Mouse (Mus musculus) embryonic facial prominence, embryonic 12.5 days (tissue): ENCODE measurements at regions not wholly inside any gene's neighbourhood (a gene's known extent, or its start where the extent isn't known, plus 50 kb on each side); places are given as distances from the start of the nearest gene placed in this dataset.

Source experiments
- ATAC-seq: fragments of 200-750 bp; cut with Nextera tagmentation; 2 replicates; pipeline ENCODE4 v1.8.0; 2017; ENCODE audit not compliant: insufficient number of reproducible peaks, insufficient read depth, low FRiP score, low TSS enrichment
- H3K27ac ChIP-seq: fragments of 300-500 bp; sonication (generic); 2 replicates; pipeline ENCODE4 v1.5.1; 2016; ENCODE audit warnings: mild to moderate bottlenecking
- H3K27me3 ChIP-seq: fragments of 300-500 bp; sonication (generic); 2 replicates; pipeline ENCODE4 v1.6.1; 2016; ENCODE audit warnings: mild to moderate bottlenecking, moderate library complexity
- H3K36me3 ChIP-seq: fragments of 300-500 bp; sonication (generic); 2 replicates; pipeline ENCODE4 v1.6.1; 2016; ENCODE audit warnings: mild to moderate bottlenecking
- H3K4me1 ChIP-seq: fragments of 300-500 bp; sonication (generic); 2 replicates; pipeline ENCODE4 v1.6.1; 2016
- H3K4me2 ChIP-seq: fragments of 300-500 bp; sonication (generic); replicated peaks from 2 replicates; pipeline ENCODE4 v1.6.1; 2016; ENCODE audit warnings: mild to moderate bottlenecking, moderate library complexity
- H3K4me3 ChIP-seq: fragments of 300-500 bp; sonication (generic); 2 replicates; pipeline ENCODE4 v1.5.1; 2016; ENCODE audit warnings: mild to moderate bottlenecking
- H3K9ac ChIP-seq: fragments of 300-500 bp; sonication (generic); 2 replicates; pipeline ENCODE4 v1.6.1; 2016; ENCODE audit warnings: mild to moderate bottlenecking, moderate library complexity
- H3K9me3 ChIP-seq: fragments of 300-500 bp; sonication (generic); 2 replicates; pipeline ENCODE4 v1.6.1; 2016; ENCODE audit warnings: mild to moderate bottlenecking, moderate library complexity
- WGBS: fragments of 180-500 bp; shearing (Covaris S2); methylation state at CpG from one replicate; pipeline ENCODE4 v1.1.7; 2016; 5-methylcytosine and 5-hydroxymethylcytosine counted together

DNA sequence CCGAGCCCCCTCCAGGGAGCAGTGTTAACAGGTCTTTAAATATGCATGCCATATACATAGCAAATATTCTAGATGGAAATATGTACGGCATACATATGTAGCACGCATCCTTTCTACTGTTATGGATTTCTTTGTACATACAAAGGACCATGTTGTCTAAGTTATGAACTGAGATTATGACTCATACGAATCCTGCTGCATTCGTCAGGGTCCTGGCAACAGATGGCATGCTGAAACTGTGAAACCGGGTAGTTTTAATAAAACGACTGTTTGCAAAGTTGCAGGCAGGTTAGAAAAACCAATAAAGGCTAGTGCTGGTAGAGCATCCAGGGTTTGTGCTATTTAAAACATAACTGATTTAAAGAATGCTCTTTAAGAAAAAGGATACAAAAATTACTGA, 88.8 kb upstream of the Tlk1 start:
- Histone ChIP-seq H3K27me3 (no peaks in the 10 kb centered on the region), H3K9me3 (no peaks in the 10 kb centered on the region), H3K27ac (no peak overlapping the region), H3K4me1 (peaks cover 9% of the 10 kb centered on the region; the same call in 1 of the 2 replicates), H3K4me2 (no peak overlapping the region), H3K9ac (no peak overlapping the region), H3K36me3 (no peaks in the 10 kb centered on the region), H3K4me3 (no peak overlapping the region)
- 80% methylated on average over 7 of the region's 7 CpGs for WGBS
- no peak for ATAC-seq

DNA sequence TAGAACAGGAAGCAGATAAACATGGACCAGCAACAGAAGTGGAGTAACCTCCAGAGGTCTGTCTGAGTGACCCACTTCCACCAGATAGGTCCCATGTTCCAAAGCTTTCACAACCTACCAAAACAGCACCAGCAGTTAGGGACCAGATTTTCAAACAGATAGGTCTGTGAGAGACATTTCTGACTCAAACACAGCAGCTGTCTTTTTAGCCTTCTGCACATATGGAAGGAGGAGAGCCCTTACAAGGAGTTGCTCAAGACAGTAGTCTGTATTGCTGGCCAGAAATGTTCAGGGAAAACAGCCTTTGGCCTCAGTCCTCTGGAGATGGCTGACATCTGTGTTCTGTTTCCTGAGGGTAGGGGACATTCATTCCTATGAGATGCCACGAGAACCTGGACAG, 83.9 kb upstream of the Tlk1 start:
- Histone ChIP-seq H3K9ac (no peak overlapping the region), H3K27ac (no peak overlapping the region)
- 61% methylated on average over 1 of the region's 1 CpGs for WGBS

DNA sequence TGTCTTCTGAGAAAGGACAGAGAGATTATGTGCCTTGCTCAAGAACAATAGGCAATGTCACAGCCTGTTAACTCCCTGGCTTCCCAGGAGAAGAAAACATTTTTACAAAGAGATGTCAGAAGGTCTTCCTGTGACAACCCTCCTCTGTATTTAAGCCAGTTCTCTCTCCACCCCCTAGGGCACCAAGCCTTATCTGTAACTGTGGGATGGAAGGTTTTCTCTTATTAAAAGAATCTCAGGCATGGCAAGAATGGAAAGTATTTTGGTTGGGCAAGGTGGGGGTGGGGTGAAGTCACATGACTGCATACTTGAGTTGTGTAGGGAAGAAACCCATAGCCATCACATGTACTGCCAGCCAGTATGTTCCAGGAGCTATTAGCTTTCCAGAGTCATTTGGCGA, 83.1 kb upstream of the Tlk1 start:
- Histone ChIP-seq H3K9me3 (no peaks in the 10 kb centered on the region), H3K36me3 (no peaks in the 10 kb centered on the region), H3K4me2 (no peak overlapping the region), H3K4me1 (peaks cover 6% of the 10 kb centered on the region; the same call in 1 of the 2 replicates), H3K9ac (no peak overlapping the region), H3K4me3 (no peak overlapping the region), H3K27me3 (no peaks in the 10 kb centered on the region), H3K27ac (0 out of 2 replicates have a peak overlapping the region, but pooled peaks have one; percentile 20)
- no peak for ATAC-seq
- WGBS: 65% methylated on average over 1 of the region's 1 CpGs

More for the DNA sequence above, 83.9 kb upstream of the Tlk1 start:
- no peak for ATAC-seq
- Histone ChIP-seq H3K4me1 (peaks cover 6% of the 10 kb centered on the region; the same call in 1 of the 2 replicates), H3K27me3 (no peaks in the 10 kb centered on the region), H3K4me3 (no peak overlapping the region), H3K36me3 (no peaks in the 10 kb centered on the region), H3K4me2 (no peak overlapping the region), H3K9me3 (no peaks in the 10 kb centered on the region)

DNA sequence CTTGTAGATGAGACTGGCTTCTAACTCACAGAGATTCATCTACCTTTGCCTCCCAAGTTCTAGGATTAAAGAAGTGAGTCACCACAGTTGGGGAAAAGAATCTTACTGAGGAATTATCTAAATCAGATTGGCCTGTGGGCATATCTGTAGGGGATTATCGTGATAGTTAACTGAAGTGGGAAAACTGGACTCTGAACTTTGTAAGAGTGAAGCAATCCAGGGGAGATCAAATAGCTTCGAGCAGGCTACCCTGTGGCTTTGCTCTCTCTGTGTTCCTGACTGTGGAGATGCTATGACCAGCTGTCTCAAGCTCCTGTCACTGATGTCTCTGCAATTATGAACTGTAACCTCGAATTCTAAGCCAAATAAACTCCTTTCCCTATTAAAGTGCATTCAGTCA, 80.7 kb upstream of the Tlk1 start:
- no peaks in the 10 kb centered on the region for H3K36me3 ChIP-seq
- no peak overlapping the region for H3K4me2 ChIP-seq
- no peaks in the 10 kb centered on the region for H3K27me3 ChIP-seq
- no peak for ATAC-seq
- H3K9ac ChIP-seq: no peak overlapping the region
- no peak overlapping the region for H3K27ac ChIP-seq
- no peak overlapping the region for H3K4me3 ChIP-seq
- WGBS: 53% methylated on average over 3 of the region's 3 CpGs
- H3K4me1 ChIP-seq: peaks cover 6% of the 10 kb centered on the region; the same call in 1 of the 2 replicates
- no peaks in the 10 kb centered on the region for H3K9me3 ChIP-seq

DNA sequence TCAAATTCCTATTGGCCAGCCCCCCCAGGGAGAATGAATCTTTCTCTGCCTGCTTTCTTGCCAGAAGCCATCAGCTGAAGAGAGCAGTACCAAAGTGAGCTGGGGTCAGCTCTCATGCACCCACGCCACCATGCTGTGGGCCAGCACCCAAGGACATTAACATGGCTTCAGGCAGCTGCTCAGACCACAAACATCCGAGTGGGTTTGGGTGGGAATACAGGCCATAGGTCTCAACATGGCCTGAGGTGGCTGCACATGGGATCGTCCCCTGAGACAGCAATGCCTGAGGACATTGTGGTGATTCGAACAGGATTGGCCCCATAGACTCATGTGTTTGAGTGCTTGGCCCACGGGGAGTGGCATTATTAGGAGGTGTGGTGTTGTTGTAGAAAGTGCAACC, 78.9 kb upstream of the Tlk1 start:
- peaks cover 12% of the 10 kb centered on the region; the same call in 1 of the 2 replicates for H3K4me1 ChIP-seq
- no peak overlapping the region for H3K9ac ChIP-seq
- no peak for ATAC-seq
- no peak overlapping the region for H3K4me3 ChIP-seq
- no peaks in the 10 kb centered on the region for H3K36me3 ChIP-seq
- no peaks in the 10 kb centered on the region for H3K27me3 ChIP-seq
- H3K4me2 ChIP-seq: no peak overlapping the region
- WGBS: 87% methylated on average over 5 of the region's 5 CpGs
- no peak overlapping the region for H3K27ac ChIP-seq
- H3K9me3 ChIP-seq: no peaks in the 10 kb centered on the region

DNA sequence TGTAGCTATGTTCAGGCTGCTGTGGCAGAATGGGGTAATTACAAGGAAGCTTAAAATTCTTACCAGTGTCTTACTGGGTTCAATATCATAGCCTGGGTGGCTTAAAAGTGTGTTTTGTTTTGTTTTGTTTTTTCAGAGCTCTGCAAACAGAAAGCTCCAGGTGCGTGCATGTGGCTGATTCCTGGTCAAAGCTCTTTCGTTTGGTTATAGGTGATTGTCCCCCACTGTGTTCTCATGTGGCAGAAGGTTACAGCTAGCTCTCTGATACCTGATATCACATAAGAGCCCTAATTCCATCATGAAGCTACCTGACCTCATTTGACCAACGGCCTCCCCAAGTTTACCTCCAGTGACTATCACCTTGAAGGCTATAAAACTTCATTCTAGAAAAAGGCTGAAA, 76.7 kb upstream of the Tlk1 start:
- no peak overlapping the region for H3K27ac ChIP-seq
- H3K4me1 ChIP-seq: peaks cover 6% of the 10 kb centered on the region; the same call in 1 of the 2 replicates
- H3K36me3 ChIP-seq: no peaks in the 10 kb centered on the region
- ATAC-seq: no peak
- WGBS: 70% methylated on average over 3 of the region's 3 CpGs
- H3K9ac ChIP-seq: no peak overlapping the region
- H3K4me2 ChIP-seq: no peak overlapping the region
- H3K4me3 ChIP-seq: no peak overlapping the region
- H3K27me3 ChIP-seq: no peaks in the 10 kb centered on the region
- no peaks in the 10 kb centered on the region for H3K9me3 ChIP-seq

DNA sequence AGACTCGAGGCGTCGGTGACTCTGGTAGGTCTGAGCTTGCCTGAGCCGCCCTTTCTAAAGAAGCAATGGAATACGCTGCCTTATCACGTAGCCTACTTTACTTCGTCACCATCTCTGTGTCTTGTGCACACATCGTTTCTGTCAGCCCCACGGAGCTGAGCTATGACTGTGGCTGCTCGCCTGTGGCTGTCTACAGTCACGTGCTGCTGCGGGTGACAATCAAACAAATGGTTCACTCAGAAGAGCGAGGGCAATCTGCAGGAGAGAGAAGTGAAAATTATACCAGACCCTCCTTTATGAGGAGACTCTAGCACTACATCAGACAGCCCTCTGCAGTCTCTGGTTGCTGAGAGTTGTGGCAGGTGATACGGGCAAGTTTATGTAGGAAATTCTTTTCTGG, 76.0 kb upstream of the Tlk1 start:
- H3K4me1 ChIP-seq: peaks cover 6% of the 10 kb centered on the region; the same call in 1 of the 2 replicates
- no peak for ATAC-seq
- H3K4me2 ChIP-seq: no peak overlapping the region; the same call in 1 of the 2 replicates
- H3K9ac ChIP-seq: no peak overlapping the region
- no peak overlapping the region for H3K4me3 ChIP-seq
- H3K36me3 ChIP-seq: no peaks in the 10 kb centered on the region
- no peaks in the 10 kb centered on the region for H3K9me3 ChIP-seq
- WGBS: 75% methylated on average over 14 of the region's 14 CpGs
- H3K27me3 ChIP-seq: no peaks in the 10 kb centered on the region
- no peak overlapping the region for H3K27ac ChIP-seq

DNA sequence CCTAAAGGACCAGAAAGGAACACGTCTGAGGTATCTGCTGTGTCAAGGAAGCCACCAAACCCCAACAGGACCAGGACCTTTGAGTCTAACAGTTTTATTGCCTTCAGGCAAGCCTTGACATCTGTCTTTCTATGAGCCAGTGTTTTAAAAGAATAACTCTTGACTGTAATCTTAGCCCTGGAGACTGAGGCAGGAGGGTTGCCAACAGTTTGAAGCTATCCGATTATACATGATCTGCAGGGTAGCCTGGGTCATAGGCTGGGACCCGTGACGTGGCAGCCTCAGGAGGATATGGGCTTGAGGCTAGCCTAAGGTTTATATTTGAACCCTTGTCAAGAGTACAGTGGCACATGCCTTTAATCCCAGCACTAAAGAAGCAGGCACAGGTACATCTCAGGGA, 73.5 kb upstream of the Tlk1 start:
- ATAC-seq: no peak
- H3K36me3 ChIP-seq: no peaks in the 10 kb centered on the region
- H3K9ac ChIP-seq: no peak overlapping the region
- WGBS: 92% methylated on average over 4 of the region's 4 CpGs
- no peak overlapping the region for H3K4me2 ChIP-seq
- H3K27me3 ChIP-seq: no peaks in the 10 kb centered on the region
- H3K4me3 ChIP-seq: no peak overlapping the region
- H3K4me1 ChIP-seq: peaks cover 6% of the 10 kb centered on the region; the same call in 1 of the 2 replicates
- H3K27ac ChIP-seq: no peak overlapping the region
- no peaks in the 10 kb centered on the region for H3K9me3 ChIP-seq

DNA sequence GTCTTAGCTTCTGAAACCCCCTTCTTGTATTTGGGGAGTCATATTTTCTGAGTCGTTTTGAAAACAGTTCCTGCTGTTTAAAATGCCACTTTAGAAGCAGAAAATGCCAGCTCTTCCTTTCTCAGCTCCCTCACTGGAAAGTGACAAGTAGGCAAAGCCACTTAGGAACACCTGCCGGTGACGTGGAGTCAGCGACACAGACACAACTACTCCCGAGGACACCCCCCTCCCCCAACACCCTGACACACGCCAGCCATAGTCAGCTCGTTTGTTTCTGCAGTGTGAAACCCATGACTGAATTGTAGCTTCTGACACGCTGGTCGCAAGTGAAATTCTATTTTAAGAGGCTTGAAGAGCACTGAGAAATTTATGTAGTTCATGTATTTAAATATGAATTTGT, 72.9 kb upstream of the Tlk1 start:
- WGBS: 79% methylated on average over 9 of the region's 9 CpGs
- peaks cover 6% of the 10 kb centered on the region; the same call in 1 of the 2 replicates for H3K4me1 ChIP-seq
- no peak overlapping the region for H3K27ac ChIP-seq
- H3K27me3 ChIP-seq: no peaks in the 10 kb centered on the region
- ATAC-seq: no peak
- H3K4me2 ChIP-seq: no peak overlapping the region
- H3K9me3 ChIP-seq: no peaks in the 10 kb centered on the region
- H3K36me3 ChIP-seq: no peaks in the 10 kb centered on the region
- no peak overlapping the region for H3K4me3 ChIP-seq
- H3K9ac ChIP-seq: no peak overlapping the region

DNA sequence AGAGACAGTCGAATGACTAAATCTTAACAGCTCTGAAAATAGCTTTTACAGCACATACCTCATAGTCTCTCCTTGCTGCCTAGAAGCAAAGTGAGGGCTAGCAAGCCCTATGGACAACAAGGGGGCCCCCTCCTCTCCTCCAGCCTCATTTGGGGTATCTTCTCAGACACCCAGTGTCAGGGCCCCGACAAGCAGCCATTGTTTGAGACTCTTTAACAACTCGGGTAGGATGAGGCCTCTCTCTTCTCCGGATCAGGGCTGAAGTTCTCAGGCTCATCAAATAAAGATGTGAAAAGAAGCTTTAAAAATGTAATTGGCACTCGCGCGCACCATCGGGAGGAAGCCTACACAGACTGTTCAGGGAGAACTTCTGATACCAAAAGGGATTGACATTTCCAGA, 71.8 kb upstream of the Tlk1 start:
- no peak for ATAC-seq
- Histone ChIP-seq H3K4me3 (no peak overlapping the region), H3K4me1 (peaks cover 6% of the 10 kb centered on the region; the same call in 1 of the 2 replicates), H3K9ac (no peak overlapping the region), H3K27ac (no peak overlapping the region), H3K4me2 (no peak overlapping the region), H3K9me3 (no peaks in the 10 kb centered on the region), H3K27me3 (no peaks in the 10 kb centered on the region), H3K36me3 (no peaks in the 10 kb centered on the region)
- 88% methylated on average over 8 of the region's 8 CpGs for WGBS

DNA sequence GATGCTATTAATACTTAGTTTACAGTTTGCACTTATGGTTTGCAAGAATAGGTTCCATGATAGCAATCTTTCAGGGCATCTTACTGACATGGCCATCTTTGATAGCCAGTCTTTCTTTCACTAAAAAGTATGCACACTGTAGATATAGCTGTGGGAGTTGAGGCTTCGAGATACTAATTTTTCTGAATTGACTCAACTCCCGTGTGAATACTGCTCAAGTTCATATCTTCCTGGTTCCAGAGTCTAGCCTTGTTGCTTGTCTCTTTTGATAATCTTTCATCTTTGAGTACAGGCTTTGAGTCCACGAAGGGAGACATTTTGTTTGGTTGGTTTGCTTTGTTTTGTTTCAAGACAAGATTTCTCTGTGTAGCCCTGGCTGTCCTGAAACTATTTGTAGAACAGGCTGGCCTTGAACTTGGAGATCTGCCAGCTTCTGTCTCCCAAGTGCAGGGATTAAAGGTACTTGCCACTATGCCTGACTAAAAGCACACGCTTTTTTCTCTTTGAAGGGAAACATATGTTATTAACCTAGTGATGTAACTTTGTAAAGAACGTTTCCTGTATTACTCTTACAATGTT, 64.1 kb upstream of the Tlk1 start:
- H3K4me2 ChIP-seq: no peak overlapping the region
- 64% methylated on average over 5 of the region's 5 CpGs for WGBS
- no peak for ATAC-seq
- no peaks in the 10 kb centered on the region for H3K36me3 ChIP-seq
- no peaks in the 10 kb centered on the region for H3K4me1 ChIP-seq
- no peak overlapping the region for H3K27ac ChIP-seq
- no peaks in the 10 kb centered on the region for H3K27me3 ChIP-seq
- no peaks in the 10 kb centered on the region for H3K9me3 ChIP-seq
- H3K9ac ChIP-seq: no peak overlapping the region
- H3K4me3 ChIP-seq: no peak overlapping the region

DNA sequence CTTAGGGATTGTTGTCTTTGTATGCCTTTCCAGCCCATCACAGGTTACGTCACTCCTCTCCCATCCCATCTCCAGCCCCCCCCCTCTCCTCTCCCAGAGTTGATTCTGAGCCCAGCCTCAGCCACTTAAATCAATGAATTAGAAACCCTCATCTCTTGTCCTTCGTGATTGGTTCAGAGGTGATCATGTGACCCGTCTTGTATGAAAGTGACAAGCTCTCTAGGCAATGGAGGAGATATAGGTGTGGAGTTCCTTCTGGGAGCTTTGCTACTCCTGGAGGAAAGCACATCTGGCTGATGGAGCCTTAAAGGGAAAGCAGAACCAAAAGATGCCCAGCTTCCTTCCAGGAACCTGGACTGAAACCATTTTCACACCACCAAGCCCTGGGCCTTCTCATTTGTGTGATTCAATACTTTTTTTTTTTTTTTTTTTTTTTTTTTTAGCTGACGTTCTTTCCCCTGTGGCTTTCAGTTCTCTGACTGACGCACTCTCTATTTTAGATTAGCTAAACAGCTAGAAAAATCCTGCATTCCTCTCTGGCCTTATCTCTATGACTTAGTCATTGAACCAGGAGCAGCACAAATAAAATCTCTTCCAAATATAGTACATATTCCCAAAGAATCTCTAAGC, 63.4 kb upstream of the Tlk1 start:
- Histone ChIP-seq H3K4me3 (no peak overlapping the region), H3K36me3 (no peaks in the 10 kb centered on the region), H3K4me2 (no peak overlapping the region), H3K9ac (no peak overlapping the region), H3K27me3 (no peaks in the 10 kb centered on the region), H3K4me1 (no peaks in the 10 kb centered on the region), H3K9me3 (no peaks in the 10 kb centered on the region), H3K27ac (no peak overlapping the region)
- no peak for ATAC-seq
- 81% methylated on average over 5 of the region's 5 CpGs for WGBS
